Mouse (Mus musculus): ENCODE data around the gene Itga3.

Itga3 gene

GRCm38 (mm10) chr11:95004136-95004936 lies 72.3 kb downstream of the Itga3 start:
- no peak for DNase-seq (ENCODE audit: low read depth)

GRCm38 (mm10) chr11:95002705-95003104 lies 73.9 kb downstream of the Itga3 start:
- DNase-seq (ENCODE audit: low read depth): no peak

- DNase-seq (ENCODE audit: low read depth): no peak
Measured at GRCm38 (mm10) chr11:95001584-95002347, 74.8 kb downstream of the Itga3 start.

GRCm38 (mm10) chr11:95001058-95001457 lies 75.5 kb downstream of the Itga3 start:
- no peak for DNase-seq (ENCODE audit: low read depth)

- DNase-seq (ENCODE audit: low read depth): no peak
Measured at GRCm38 (mm10) chr11:95000548-95000947, 76.1 kb downstream of the Itga3 start.

- no peak for DNase-seq (ENCODE audit: low read depth)
Measured at GRCm38 (mm10) chr11:95000128-95000527, 76.5 kb downstream of the Itga3 start.

- DNase-seq (ENCODE audit: low read depth): no peak
Measured at GRCm38 (mm10) chr11:94998041-94998531, 78.5 kb downstream of the Itga3 start.

GRCm38 (mm10) chr11:94997596-94997995 lies 79.0 kb downstream of the Itga3 start:
- no peak for DNase-seq (ENCODE audit: low read depth)

GRCm38 (mm10) chr11:94996984-94997383 lies 79.6 kb downstream of the Itga3 start:
- DNase-seq (ENCODE audit: low read depth): no peak

- no peak for DNase-seq (ENCODE audit: low read depth)
Measured at GRCm38 (mm10) chr11:94996101-94996500, 80.5 kb downstream of the Itga3 start.

GRCm38 (mm10) chr11:94994947-94995772 lies 81.4 kb downstream of the Itga3 start:
- no peak for DNase-seq (ENCODE audit: low read depth)
